Mouse (Mus musculus) intestine, embryonic 14.5 days (tissue): ENCODE results near the gene Fam102b. TPM values are rescaled to one million over a fixed set of nuclear protein-coding genes. Genes with fewer than 3 reads are reported as not detected.

ENCODE experiments used
- ATAC-seq: fragments of 200-750 bp; cut with Nextera tagmentation; replicated peaks from 2 replicates; pipeline ENCODE4 v1.8.0; 2017; ENCODE audit warnings: low read depth, moderate number of reproducible peaks, moderate TSS enrichment, moderate library complexity; ENCODE audit not compliant: low FRiP score, low TSS enrichment
- DNase-seq: peaks from one replicate; pipeline ENCODE4 v3.0.0-alpha.2; 2018; ENCODE audit warnings: low spot score
- H3K27ac ChIP-seq: fragments of 300-500 bp; sonication (generic); 2 replicates; pipeline ENCODE4 v1.5.1; 2014; ENCODE audit warnings: low read depth, mild to moderate bottlenecking, control low read depth
- H3K27me3 ChIP-seq: fragments of 300-500 bp; sonication (generic); replicated peaks from 2 replicates; pipeline ENCODE4 v1.6.1; 2014; ENCODE audit warnings: low read length, control low read depth; ENCODE audit not compliant: control insufficient read depth, insufficient read depth
- H3K36me3 ChIP-seq: fragments of 300-500 bp; sonication (generic); 2 replicates; pipeline ENCODE4 v1.6.1; 2014; ENCODE audit warnings: low read length, control low read depth; ENCODE audit not compliant: control insufficient read depth, insufficient read depth
- H3K4me1 ChIP-seq: fragments of 300-500 bp; sonication (generic); replicated peaks from 2 replicates; pipeline ENCODE4 v1.6.1; 2014; ENCODE audit warnings: low read length, control low read depth, mixed read lengths; ENCODE audit not compliant: control insufficient read depth, insufficient read depth
- H3K4me2 ChIP-seq: fragments of 300-500 bp; sonication (generic); 2 replicates; pipeline ENCODE4 v1.6.1; 2014; ENCODE audit warnings: low read length
- H3K4me3 ChIP-seq: fragments of 300-500 bp; sonication (generic); 2 replicates; pipeline ENCODE4 v1.5.1; 2014; ENCODE audit warnings: low read depth, low read length, control low read depth, mixed read lengths
- H3K9ac ChIP-seq: fragments of 300-500 bp; sonication (generic); 2 replicates; pipeline ENCODE4 v1.6.1; 2014; ENCODE audit warnings: mild to moderate bottlenecking, low read length
- H3K9me3 ChIP-seq: fragments of 300-500 bp; sonication (generic); 2 replicates; pipeline ENCODE4 v1.6.1; 2016; ENCODE audit warnings: low read length, control low read depth; ENCODE audit not compliant: control insufficient read depth
- WGBS: fragments of 180-500 bp; shearing (Covaris S2); extraction: QIAGEN DNeasy Blood & Tissue Kit; methylation state at CpG from one replicate; pipeline ENCODE4 v1.1.7; 2014; 5-methylcytosine and 5-hydroxymethylcytosine counted together
- polyA plus RNA-seq: library from polyadenylated mRNA; unstranded; fragments of >200 nt; fragmentation: Nextera tagmentation; extraction: Ambion mirVana; gene quantifications from 2 replicates; pipeline ENCODE4 v1.2.1, GENCODE M21; 2014

Fam102b gene
- polyA plus RNA-seq, 1 experiment from 2014 or later: 10.3 TPM

GRCm38 (mm10) chr3:108981946-108982345 is 45.5 kb downstream of the Fam102b start:
- 77% methylated on average over 6 of the region's 6 CpGs for WGBS
- H3K4me3 ChIP-seq: no peak overlapping the region

GRCm38 (mm10) chr3:108977340-108978030 is 49.9 kb downstream of the Fam102b start:
- Histone ChIP-seq H3K4me3 (no peak overlapping the region), H3K9me3 (no peaks in the 10 kb centered on the region), H3K4me2 (no peak overlapping the region), H3K4me1 (no peaks in the 10 kb centered on the region), H3K27ac (no peak overlapping the region), H3K27me3 (no peaks in the 10 kb centered on the region), H3K9ac (no peak overlapping the region), H3K36me3 (peaks cover 71% of the 10 kb centered on the region)
- WGBS: 95% methylated on average over 13 of the region's 13 CpGs
- ATAC-seq (no peak), DNase-seq (no peak)

More at GRCm38 (mm10) chr3:108981946-108982345, 45.5 kb downstream of the Fam102b start:
- ATAC-seq (no peak), DNase-seq (no peak)
- peaks cover 75% of the 10 kb centered on the region for H3K36me3 ChIP-seq
- H3K27me3 ChIP-seq: no peaks in the 10 kb centered on the region
- H3K9ac ChIP-seq: no peak overlapping the region
- no peak overlapping the region for H3K27ac ChIP-seq
- H3K4me2 ChIP-seq: no peak overlapping the region
- H3K9me3 ChIP-seq: no peaks in the 10 kb centered on the region
- H3K4me1 ChIP-seq: no peaks in the 10 kb centered on the region

DNA sequence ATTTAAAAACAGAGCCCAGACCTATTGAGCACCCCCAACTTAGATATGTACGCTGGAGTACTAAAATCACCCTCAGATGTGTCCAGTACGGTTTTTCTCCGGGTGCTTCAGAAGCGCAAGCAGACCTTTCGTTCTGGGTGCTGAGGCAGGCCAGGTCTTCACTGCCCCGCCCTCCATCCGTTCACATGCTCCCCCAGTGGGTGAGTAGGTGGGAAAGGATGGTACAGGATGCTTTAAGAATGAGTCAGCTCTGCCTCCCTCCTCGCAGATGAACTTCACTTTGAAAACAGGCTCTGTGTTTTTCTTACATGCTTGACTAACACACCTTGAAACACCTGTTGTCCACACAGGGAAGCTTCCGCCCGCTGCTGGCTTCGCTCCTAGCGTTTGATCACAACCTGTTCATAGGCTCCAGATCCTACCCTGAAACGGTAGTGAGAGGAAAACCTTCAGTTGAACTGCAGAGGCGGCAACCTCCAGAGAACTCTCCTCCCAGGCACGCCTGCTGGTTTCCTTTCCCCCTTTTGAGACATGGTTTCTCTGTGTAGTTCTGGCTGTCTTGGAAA is 52.4 kb downstream of the Fam102b start:
- H3K9me3 ChIP-seq: no peaks in the 10 kb centered on the region
- no peak overlapping the region for H3K4me2 ChIP-seq
- H3K27me3 ChIP-seq: no peaks in the 10 kb centered on the region
- H3K9ac ChIP-seq: no peak overlapping the region
- H3K27ac ChIP-seq: no peak overlapping the region
- H3K4me1 ChIP-seq: no peaks in the 10 kb centered on the region
- 83% methylated on average over 15 of the region's 15 CpGs for WGBS
- no peak overlapping the region for H3K4me3 ChIP-seq
- peaks cover 57% of the 10 kb centered on the region for H3K36me3 ChIP-seq
- DNase-seq: no peak
- no peak for ATAC-seq

GRCm38 (mm10) chr3:108973980-108974660 is 53.3 kb downstream of the Fam102b start:
- Histone ChIP-seq H3K4me1 (no peaks in the 10 kb centered on the region), H3K4me2 (no peak overlapping the region), H3K27me3 (no peaks in the 10 kb centered on the region), H3K9me3 (no peaks in the 10 kb centered on the region), H3K9ac (no peak overlapping the region), H3K36me3 (peaks cover 50% of the 10 kb centered on the region), H3K27ac (no peak overlapping the region), H3K4me3 (no peak overlapping the region)
- ATAC-seq: no peak
- 84% methylated on average over 13 of the region's 13 CpGs for WGBS
- no peak for DNase-seq

DNA sequence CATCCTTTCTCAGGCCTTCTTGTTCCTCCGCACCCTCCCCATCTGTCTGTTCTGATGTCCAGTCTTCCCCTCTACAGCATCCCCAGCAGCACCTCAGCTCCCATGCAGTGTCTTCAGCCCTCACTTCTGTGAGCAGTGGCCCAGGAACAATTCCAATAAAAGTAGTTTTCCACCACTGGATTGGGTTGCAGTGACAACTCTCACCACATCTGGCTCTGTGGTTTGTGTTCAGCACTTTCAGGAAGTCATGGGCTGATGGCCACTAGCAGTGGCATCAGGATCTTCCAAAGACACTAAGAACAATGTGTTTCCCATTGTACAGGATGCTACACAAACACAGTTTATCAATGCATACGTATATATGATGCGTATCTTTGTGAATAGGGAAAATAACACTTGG is 61.4 kb downstream of the Fam102b start:
- 87% methylated on average over 3 of the region's 3 CpGs for WGBS

DNA sequence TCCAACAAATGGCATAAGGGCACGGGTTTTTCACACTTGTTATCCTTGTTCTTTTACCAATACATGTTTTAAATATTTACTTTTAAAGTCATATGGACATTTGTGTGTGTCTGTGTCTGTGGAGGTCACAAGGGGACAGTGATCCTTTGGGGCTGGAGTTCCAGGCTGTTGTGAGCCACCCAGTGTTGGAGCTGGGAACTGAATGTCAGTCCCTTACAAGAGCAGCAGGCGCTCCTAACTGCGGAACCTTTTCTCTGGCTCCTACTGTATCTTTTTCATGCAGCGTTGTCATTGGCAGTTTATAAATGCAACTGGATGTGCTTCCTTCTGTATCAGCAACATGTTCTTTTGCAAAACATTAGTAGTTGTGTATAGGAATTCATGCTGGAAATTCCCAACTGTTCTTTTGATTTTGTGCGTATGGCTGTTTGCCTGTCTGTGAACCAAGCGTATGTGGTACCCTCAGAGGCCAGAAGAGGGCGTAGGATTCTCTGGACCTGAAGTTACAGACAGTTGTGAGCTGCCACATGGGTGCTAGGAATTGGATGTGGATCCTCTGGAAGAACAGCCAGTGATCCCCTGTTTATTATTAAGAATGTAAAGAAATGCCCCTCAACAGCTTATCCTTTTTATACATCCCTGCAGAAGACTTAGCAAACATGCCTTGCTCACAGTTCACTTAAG is 62.9 kb downstream of the Fam102b start:
- WGBS: 72% methylated on average over 7 of the region's 7 CpGs
- H3K27me3 ChIP-seq: no peaks in the 10 kb centered on the region
- no peaks in the 10 kb centered on the region for H3K9me3 ChIP-seq
- H3K4me2 ChIP-seq: no peak overlapping the region
- H3K27ac ChIP-seq: no peak overlapping the region
- peaks cover 9% of the 10 kb centered on the region; the same call in 1 of the 2 replicates for H3K4me1 ChIP-seq
- no peak overlapping the region for H3K4me3 ChIP-seq
- no peak overlapping the region for H3K9ac ChIP-seq
- DNase-seq (no peak), ATAC-seq (no peak)
- H3K36me3 ChIP-seq: no peaks in the 10 kb centered on the region

More for the DNA sequence above, 61.4 kb downstream of the Fam102b start:
- DNase-seq (no peak), ATAC-seq (no peak)
- H3K9ac ChIP-seq: no peak overlapping the region
- no peaks in the 10 kb centered on the region for H3K9me3 ChIP-seq
- H3K4me2 ChIP-seq: no peak overlapping the region
- H3K4me1 ChIP-seq: peaks cover 9% of the 10 kb centered on the region; the same call in 1 of the 2 replicates
- H3K27ac ChIP-seq: no peak overlapping the region
- H3K27me3 ChIP-seq: no peaks in the 10 kb centered on the region
- H3K36me3 ChIP-seq: no peaks in the 10 kb centered on the region
- no peak overlapping the region for H3K4me3 ChIP-seq

DNA sequence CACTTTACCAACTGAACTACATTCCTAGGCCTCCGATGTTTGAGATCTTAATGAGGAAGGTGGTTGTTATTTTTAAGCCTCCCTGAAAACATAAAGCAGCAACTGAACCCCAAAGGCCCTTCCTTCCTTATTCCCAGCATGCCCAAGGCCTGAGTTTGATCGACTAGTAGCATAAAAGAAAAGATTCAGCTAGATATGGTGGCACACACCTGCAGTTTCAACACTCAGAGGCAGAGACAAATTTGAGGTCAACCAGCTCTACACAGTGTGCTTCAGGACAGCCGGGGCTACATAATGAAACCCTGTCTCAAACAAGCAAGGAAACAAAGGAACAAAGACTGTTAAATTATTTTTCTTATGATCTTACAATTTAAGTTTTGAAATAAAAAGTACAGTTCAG is 63.6 kb downstream of the Fam102b start:
- no peaks in the 10 kb centered on the region for H3K27me3 ChIP-seq
- no peaks in the 10 kb centered on the region for H3K36me3 ChIP-seq
- H3K9ac ChIP-seq: no peak overlapping the region
- no peak overlapping the region for H3K27ac ChIP-seq
- H3K4me1 ChIP-seq: peaks cover 9% of the 10 kb centered on the region; the same call in 1 of the 2 replicates
- no peak for ATAC-seq
- no peak for DNase-seq
- no peak overlapping the region for H3K4me3 ChIP-seq
- H3K9me3 ChIP-seq: no peaks in the 10 kb centered on the region
- H3K4me2 ChIP-seq: no peak overlapping the region
- 90% methylated on average over 3 of the region's 3 CpGs for WGBS

DNA sequence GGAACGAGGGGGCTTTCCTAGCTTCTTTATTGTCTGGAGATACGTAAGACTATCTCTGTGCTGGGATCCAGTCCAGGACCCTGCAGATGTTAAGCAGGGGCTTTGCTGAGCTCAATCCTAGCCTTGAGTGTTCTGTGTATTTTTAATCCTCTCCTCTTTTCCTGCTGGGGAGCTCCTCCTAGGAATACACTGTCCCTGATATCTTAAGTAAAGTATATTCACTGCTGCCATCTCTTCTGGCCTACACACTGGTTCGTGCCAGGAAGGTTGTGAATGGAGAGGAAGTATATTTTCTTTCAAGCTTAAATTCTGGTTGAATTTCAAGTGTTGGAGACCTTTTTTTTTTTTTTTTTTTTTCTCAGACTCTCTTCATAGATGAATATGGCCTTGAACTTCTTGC is 64.1 kb downstream of the Fam102b start:
- no peaks in the 10 kb centered on the region for H3K27me3 ChIP-seq
- DNase-seq (no peak), ATAC-seq (no peak)
- WGBS: 80% methylated on average over 3 of the region's 3 CpGs
- no peak overlapping the region for H3K4me3 ChIP-seq
- no peaks in the 10 kb centered on the region for H3K36me3 ChIP-seq
- no peak overlapping the region for H3K27ac ChIP-seq
- no peak overlapping the region for H3K9ac ChIP-seq
- H3K4me2 ChIP-seq: no peak overlapping the region
- peaks cover 9% of the 10 kb centered on the region; the same call in 1 of the 2 replicates for H3K4me1 ChIP-seq
- no peaks in the 10 kb centered on the region for H3K9me3 ChIP-seq
